ENCODE assay signal across 30 mouse cellular contexts in genomic region chr6:40411085-40411484, GRCm38 (mm10). TPM values are rescaled to one million over a fixed set of nuclear protein-coding genes. Genes with fewer than 3 reads are reported as not detected.
"Had no signal": no experiment of that assay in that cellular context is flagged by ENCODE, and none has a peak within 500 bp of the region (broad histone marks: within the 10 kb centered on the region; RNA-seq: fewer than 3 reads in every experiment).

No protein-coding gene starts in this region.

- H3K36me3 ChIP-seq: liver, embryonic 15.5 days had no signal

- H3K27ac ChIP-seq: limb, embryonic 15.5 days; liver, embryonic 12.5 days; liver, embryonic 15.5 days; lung, embryonic 15.5 days; neural tube, embryonic 13.5 days had no signal

- H3K4me3 ChIP-seq: limb, embryonic 15.5 days; liver, embryonic 12.5 days; liver, embryonic 15.5 days; lung, embryonic 15.5 days; myocyte; neural tube, embryonic 13.5 days had no signal

- H3K4me1 ChIP-seq: limb, embryonic 15.5 days; liver, embryonic 12.5 days; liver, embryonic 15.5 days; lung, embryonic 15.5 days; neural tube, embryonic 13.5 days had no signal

- H3K27me3 ChIP-seq: limb, embryonic 15.5 days; liver, embryonic 12.5 days; liver, embryonic 15.5 days; lung, embryonic 15.5 days; neural tube, embryonic 13.5 days had no signal

- H3K9me3 ChIP-seq: limb, embryonic 15.5 days; liver, embryonic 12.5 days; liver, embryonic 15.5 days; lung, embryonic 15.5 days; neural tube, embryonic 13.5 days had no signal

- H3K9ac ChIP-seq: limb, embryonic 15.5 days; liver, embryonic 12.5 days; liver, embryonic 15.5 days; lung, embryonic 15.5 days; neural tube, embryonic 13.5 days had no signal

- ATAC-seq: liver, embryonic 12.5 days; midbrain, embryonic 16.5 days had no signal

- DNase-seq: kidney, adult 18-20 months; kidney, adult 9 months; kidney, postnatal 14 days; kidney, postnatal 4 days; layer of hippocampus, adult 9-11 months; lung, adult 18-20 months; lung, postnatal 10 days; lung, postnatal 36 days; retina, postnatal 1 day; right cerebral cortex, postnatal 25 days; spleen, adult 18-20 months; thymus, adult 18-20 months; thymus, postnatal 14 days had no signal

- H3K4me2 ChIP-seq: limb, embryonic 15.5 days; liver, embryonic 12.5 days; liver, embryonic 15.5 days; lung, embryonic 15.5 days; midbrain, embryonic 11.5 days; neural tube, embryonic 13.5 days had no signal

RNA-seq across cellular contexts. Expression of gene Wee2, which starts 27.8 kb away (rescaled TPM):
- total RNA-seq: layer of hippocampus, adult 18-20 months; layer of hippocampus, postnatal 25 days; left cerebral cortex, postnatal 25 days; megakaryocyte-erythroid progenitor cell, adult 5-6 weeks; monocyte, adult 5-6 weeks; neutrophil, adult 5-6 weeks had no signal
- polyA plus RNA-seq: kidney, embryonic 16.5 days; limb, embryonic 15.5 days; liver, embryonic 12.5 days; liver, embryonic 15.5 days; lung, embryonic 15.5 days; midbrain, embryonic 11.5 days; myocyte; stomach, embryonic 16.5 days; testis, adult 2 months had no signal
